Mouse (Mus musculus): ENCODE data around the gene Spag4. TPM values are rescaled to one million over a fixed set of nuclear protein-coding genes. Genes with fewer than 3 reads are reported as not detected.

The Spag4 gene
- polyA plus RNA-seq, 1 experiment from 2014 or later = 5.9 TPM

GRCm38 (mm10) chr2:156119566-156119965 is 54.6 kb downstream of the Spag4 start:
- H3K27ac ChIP-seq = no peak overlapping the region
- peaks cover 11% of the 10 kb centered on the region for H3K36me3 ChIP-seq
- no peaks in the 10 kb centered on the region for H3K9me3 ChIP-seq (replicated peaks)
- H3K27me3 ChIP-seq (ENCODE audit: low read depth, poor library complexity, severe bottlenecking) = no peaks in the 10 kb centered on the region
- no peak for DNase-seq (ENCODE audit: low spot score)
- no peaks in the 10 kb centered on the region for H3K4me1 ChIP-seq
- no peak overlapping the region for H3K4me3 ChIP-seq

Other genes with a start within 250 kb of the Spag4 start
- 8.0 and 8.2 TPM in 2 replicates for gene BC029722, start 245.7 kb upstream of the Spag4 start, polyA plus RNA-seq (2016; fragmentation: Nextera tagmentation; extraction: Ambion mirVana)
- gene Eif6, start 238.2 kb upstream of the Spag4 start, polyA plus RNA-seq (2016; fragmentation: Nextera tagmentation; extraction: Ambion mirVana) = 250 and 301 TPM in 2 replicates
- 0.31 and 0.39 TPM in 2 replicates for gene Fam83c, start 230.3 kb upstream of the Spag4 start, polyA plus RNA-seq (2016; fragmentation: Nextera tagmentation; extraction: Ambion mirVana)
- 78.6 and 83.1 TPM in 2 replicates for gene Uqcc1, start 134.9 kb upstream of the Spag4 start, polyA plus RNA-seq (2016; fragmentation: Nextera tagmentation; extraction: Ambion mirVana)
- gene Gm15557, start 124.4 kb upstream of the Spag4 start, polyA plus RNA-seq (2016; fragmentation: Nextera tagmentation; extraction: Ambion mirVana) = 0.13 and 0.18 TPM in 2 replicates
- gene Gdf5, start 119.8 kb upstream of the Spag4 start, polyA plus RNA-seq (2016; fragmentation: Nextera tagmentation; extraction: Ambion mirVana) = 1.4 and 8.1 TPM in 2 replicates
- gene Cep250, start 108.7 kb upstream of the Spag4 start, polyA plus RNA-seq (2016; fragmentation: Nextera tagmentation; extraction: Ambion mirVana) = 28.7 and 34.3 TPM in 2 replicates
- 1.2 and 1.5 TPM in 2 replicates for gene 6430550D23Rik, start 57.2 kb upstream of the Spag4 start, polyA plus RNA-seq (2016; fragmentation: Nextera tagmentation; extraction: Ambion mirVana)
- 191 TPM in 2 replicates for gene Ergic3, start 57.1 kb upstream of the Spag4 start, polyA plus RNA-seq (2016; fragmentation: Nextera tagmentation; extraction: Ambion mirVana)
- not detected in 2 replicates for gene Fer1l4, start 12.2 kb upstream of the Spag4 start, polyA plus RNA-seq (2016; fragmentation: Nextera tagmentation; extraction: Ambion mirVana)
- 75.7 and 81.6 TPM in 2 replicates for gene Cpne1, start 46.8 kb downstream of the Spag4 start, polyA plus RNA-seq (2016; fragmentation: Nextera tagmentation; extraction: Ambion mirVana)
- 53.9 and 55.4 TPM in 2 replicates for gene Rbm12, start 46.8 kb downstream of the Spag4 start, polyA plus RNA-seq (2016; fragmentation: Nextera tagmentation; extraction: Ambion mirVana)
- gene Gm28036, start 61.9 kb downstream of the Spag4 start, polyA plus RNA-seq (2016; fragmentation: Nextera tagmentation; extraction: Ambion mirVana) = 15.9 and 26.5 TPM in 2 replicates
- 380 and 410 TPM in 2 replicates for gene Romo1, start 78.9 kb downstream of the Spag4 start, polyA plus RNA-seq (2016; fragmentation: Nextera tagmentation; extraction: Ambion mirVana)
- gene Nfs1, start 79.0 kb downstream of the Spag4 start, polyA plus RNA-seq (2016; fragmentation: Nextera tagmentation; extraction: Ambion mirVana) = 38.2 and 43.2 TPM in 2 replicates
- 469 and 559 TPM in 2 replicates for gene Rbm39, start 115.1 kb downstream of the Spag4 start, polyA plus RNA-seq (2016; fragmentation: Nextera tagmentation; extraction: Ambion mirVana)
- gene Phf20, start 131.3 kb downstream of the Spag4 start, polyA plus RNA-seq (2016; fragmentation: Nextera tagmentation; extraction: Ambion mirVana) = 68.1 and 75.5 TPM in 2 replicates
- 2.6 TPM in 2 replicates for gene Cnbd2, start 247.1 kb downstream of the Spag4 start, polyA plus RNA-seq (2016; fragmentation: Nextera tagmentation; extraction: Ambion mirVana)
- gene Scand1, start 247.5 kb downstream of the Spag4 start, polyA plus RNA-seq (2016; fragmentation: Nextera tagmentation; extraction: Ambion mirVana) = 53.3 and 61.0 TPM in 2 replicates

Measured in limb, embryonic 10.5 days (tissue).